Mouse (Mus musculus): ENCODE data around the gene Golga4. TPM values are rescaled to one million over a fixed set of nuclear protein-coding genes. Genes with fewer than 3 reads are reported as not detected.

The Golga4 gene
- polyA plus RNA-seq, 1 experiment: 18.5 TPM

DNA sequence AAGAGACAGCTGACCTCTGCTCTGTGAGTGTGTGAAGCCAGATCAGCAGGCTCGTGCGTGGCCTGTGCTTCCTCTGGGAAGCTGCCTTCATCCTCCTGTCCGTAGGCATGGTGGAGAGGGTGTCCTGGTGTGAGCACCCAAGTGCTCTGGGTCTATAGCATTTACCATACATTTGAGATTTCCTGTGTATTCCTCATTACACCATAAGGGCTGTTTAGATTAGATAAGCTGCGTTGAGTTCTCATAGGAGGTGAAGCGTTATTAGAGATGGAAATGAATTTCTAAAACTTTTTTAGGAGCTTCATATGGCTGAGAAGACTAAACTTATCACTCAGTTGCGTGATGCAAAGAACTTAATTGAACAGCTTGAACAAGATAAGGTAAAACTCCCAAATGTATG, 30.9 kb downstream of the Golga4 start:
- Histone ChIP-seq H3K4me2 (ENCODE audit: low read depth) (no peak overlapping the region), H3K4me3 (no peak overlapping the region), H3K27me3 (ENCODE audit: control insufficient read depth, insufficient read depth, insufficient read length) (no peaks in the 10 kb centered on the region), H3K36me3 (ENCODE audit: control insufficient read depth, insufficient read depth) (peaks cover 38% of the 10 kb centered on the region), H3K79me2 (ENCODE audit: control insufficient read depth, insufficient read depth) (no peaks in the 10 kb centered on the region), H3ac (ENCODE audit: control insufficient read depth, insufficient read length) (no peak overlapping the region)
- TF ChIP-seq POLR2A (IDR thresholded peaks at IDR 0.05; ENCODE audit: insufficient read length, low read depth) (no peak), TCF3 (IDR thresholded peaks at IDR 0.05; ENCODE audit: insufficient read length, low read depth) (no peak), REST (IDR thresholded peaks at IDR 0.05; ENCODE audit: insufficient read depth, insufficient read length) (no peak), SRF (IDR thresholded peaks at IDR 0.05; ENCODE audit: control insufficient read depth, insufficient read length, low read depth) (no peak), USF1 (IDR thresholded peaks at IDR 0.05; ENCODE audit: low read depth) (no peak), MYOD1 (IDR thresholded peaks at IDR 0.05; ENCODE audit: control insufficient read depth in 1 of 3, insufficient read length in 2 of 3, low read depth in 2 of 3) (no peak), POLR2AphosphoS2 (IDR thresholded peaks at IDR 0.05; ENCODE audit: insufficient read length, low read depth) (no peak), CEBPB (IDR thresholded peaks at IDR 0.05; ENCODE audit: insufficient read depth, poor library complexity, severe bottlenecking) (no peak), MYOG (IDR thresholded peaks at IDR 0.05; ENCODE audit: control insufficient read depth in 1 of 3, insufficient read depth in 1 of 3, insufficient read length in 2 of 3, low read depth in 2 of 3) (no peak), MAX (IDR thresholded peaks at IDR 0.05; ENCODE audit: low read depth) (no peak), E2F4 (IDR thresholded peaks at IDR 0.05; ENCODE audit: insufficient read depth) (no peak), TCF12 (IDR thresholded peaks at IDR 0.05; ENCODE audit: insufficient read depth, poor library complexity, severe bottlenecking) (no peak)

DNA sequence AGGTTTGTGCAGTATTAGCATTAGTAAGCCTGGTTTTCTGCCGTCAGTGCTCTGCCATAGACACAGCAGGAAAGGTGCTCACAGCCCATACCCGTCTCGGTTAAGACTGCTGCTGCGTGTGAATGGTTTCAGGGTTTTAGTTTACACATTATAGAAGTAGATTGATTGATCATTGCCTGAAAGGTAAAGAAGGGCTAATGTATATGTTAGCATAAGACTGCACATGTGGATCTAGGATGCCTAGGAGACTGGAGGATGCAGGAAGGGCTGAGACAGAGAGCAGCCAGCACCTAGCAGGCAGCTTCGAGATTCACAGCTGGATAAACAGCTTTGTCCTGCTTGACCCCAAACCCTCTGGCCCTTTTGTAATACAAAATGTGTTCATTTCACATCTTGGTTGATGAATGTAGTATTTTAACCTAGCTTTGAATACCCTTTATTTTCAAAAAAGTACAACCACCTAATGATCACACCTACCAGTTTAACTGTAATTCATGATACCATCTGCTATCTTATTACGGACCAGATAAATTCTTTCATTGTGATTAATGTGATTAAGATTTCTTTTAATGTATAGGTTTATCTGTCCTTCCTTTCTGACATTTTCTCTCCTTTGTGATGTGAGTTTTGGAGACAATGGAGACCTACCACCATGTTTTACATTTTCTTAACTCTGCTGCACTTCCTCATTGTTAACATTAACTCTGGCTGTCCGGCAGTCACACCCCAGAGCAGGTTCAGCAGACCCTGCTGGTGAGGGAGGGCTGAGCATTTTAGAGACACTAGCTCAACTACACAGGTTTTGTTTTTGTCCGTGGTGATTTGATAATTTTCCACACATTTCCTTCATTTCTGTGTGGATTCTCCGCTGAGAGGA, 31.6 kb downstream of the Golga4 start:
- Histone ChIP-seq H3ac (ENCODE audit: control insufficient read depth, insufficient read length) (no peak overlapping the region), H3K79me2 (ENCODE audit: control insufficient read depth, insufficient read depth) (no peaks in the 10 kb centered on the region), H3K4me2 (ENCODE audit: low read depth) (no peak overlapping the region), H3K36me3 (ENCODE audit: control insufficient read depth, insufficient read depth) (peaks cover 38% of the 10 kb centered on the region), H3K27me3 (ENCODE audit: control insufficient read depth, insufficient read depth, insufficient read length) (no peaks in the 10 kb centered on the region), H3K4me3 (no peak overlapping the region)
- TF ChIP-seq TCF12 (IDR thresholded peaks at IDR 0.05; ENCODE audit: insufficient read depth, poor library complexity, severe bottlenecking) (no peak), POLR2AphosphoS2 (IDR thresholded peaks at IDR 0.05; ENCODE audit: insufficient read length, low read depth) (no peak), POLR2A (IDR thresholded peaks at IDR 0.05; ENCODE audit: insufficient read length, low read depth) (no peak), TCF3 (IDR thresholded peaks at IDR 0.05; ENCODE audit: insufficient read length, low read depth) (no peak), MYOD1 (IDR thresholded peaks at IDR 0.05; ENCODE audit: control insufficient read depth in 1 of 3, insufficient read length in 2 of 3, low read depth in 2 of 3) (no peak), USF1 (IDR thresholded peaks at IDR 0.05; ENCODE audit: low read depth) (no peak), SRF (IDR thresholded peaks at IDR 0.05; ENCODE audit: control insufficient read depth, insufficient read length, low read depth) (no peak), E2F4 (IDR thresholded peaks at IDR 0.05; ENCODE audit: insufficient read depth) (no peak)

DNA sequence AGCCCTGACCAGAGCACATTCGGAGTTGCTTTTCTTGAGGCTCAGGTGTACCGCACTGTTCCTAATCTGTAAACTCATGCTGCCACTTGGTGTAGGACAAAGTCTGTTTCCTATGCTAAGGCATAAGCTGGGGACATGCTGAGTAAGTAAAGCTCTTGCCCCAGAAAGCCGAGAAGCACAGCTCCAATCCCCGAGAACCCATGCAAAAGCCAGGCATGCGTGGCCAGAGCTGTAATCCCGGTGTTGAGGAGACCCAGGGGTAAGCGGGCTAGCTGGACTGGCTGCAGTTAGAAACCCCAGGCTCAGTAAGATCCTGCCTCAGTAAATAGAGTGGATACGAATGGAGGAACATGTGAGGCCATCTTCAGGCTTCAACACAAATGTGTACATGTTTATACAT, 35.8 kb downstream of the Golga4 start:
- TF ChIP-seq CEBPB (IDR thresholded peaks at IDR 0.05; ENCODE audit: insufficient read depth, poor library complexity, severe bottlenecking) (no peak), USF1 (IDR thresholded peaks at IDR 0.05; ENCODE audit: low read depth) (no peak), MYOD1 (IDR thresholded peaks at IDR 0.05; ENCODE audit: control insufficient read depth in 1 of 3, insufficient read length in 2 of 3, low read depth in 2 of 3) (no peak), REST (IDR thresholded peaks at IDR 0.05; ENCODE audit: insufficient read depth, insufficient read length) (no peak), TCF3 (IDR thresholded peaks at IDR 0.05; ENCODE audit: insufficient read length, low read depth) (no peak), E2F4 (IDR thresholded peaks at IDR 0.05; ENCODE audit: insufficient read depth) (no peak), POLR2A (IDR thresholded peaks at IDR 0.05; ENCODE audit: insufficient read length, low read depth) (no peak), MAX (IDR thresholded peaks at IDR 0.05; ENCODE audit: low read depth) (no peak), MYOG (IDR thresholded peaks at IDR 0.05; ENCODE audit: control insufficient read depth in 1 of 3, insufficient read depth in 1 of 3, insufficient read length in 2 of 3, low read depth in 2 of 3) (no peak), POLR2AphosphoS2 (IDR thresholded peaks at IDR 0.05; ENCODE audit: insufficient read length, low read depth) (no peak), SRF (IDR thresholded peaks at IDR 0.05; ENCODE audit: control insufficient read depth, insufficient read length, low read depth) (no peak), TCF12 (IDR thresholded peaks at IDR 0.05; ENCODE audit: insufficient read depth, poor library complexity, severe bottlenecking) (no peak)
- H3K36me3 ChIP-seq (ENCODE audit: control insufficient read depth, insufficient read depth): peaks cover 41% of the 10 kb centered on the region
- H3ac ChIP-seq (ENCODE audit: control insufficient read depth, insufficient read length): no peak overlapping the region

DNA sequence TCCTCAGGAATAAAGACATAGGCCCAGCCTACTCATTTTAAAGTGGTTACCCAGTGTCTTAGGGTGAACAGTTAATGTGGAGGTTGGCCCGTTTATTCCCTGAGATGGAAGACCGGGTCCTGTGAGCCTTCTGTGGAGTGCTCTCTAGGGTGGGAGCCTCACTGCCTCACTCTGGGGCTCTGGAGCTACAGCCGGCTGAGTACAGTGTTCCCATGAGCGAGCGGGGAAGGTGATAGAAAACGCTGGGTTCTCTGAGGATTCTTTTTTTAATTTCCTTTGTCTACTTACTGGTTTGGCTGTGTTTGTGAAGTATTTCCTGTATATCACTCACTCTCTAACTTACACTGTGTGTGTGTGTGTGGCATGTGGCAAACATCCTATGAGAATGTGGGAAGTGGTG, 39.1 kb downstream of the Golga4 start:
- Histone ChIP-seq H3K36me3 (ENCODE audit: control insufficient read depth, insufficient read depth) (peaks cover 35% of the 10 kb centered on the region), H3K4me3 (no peak overlapping the region), H3ac (ENCODE audit: control insufficient read depth, insufficient read length) (no peak overlapping the region), H3K27me3 (ENCODE audit: control insufficient read depth, insufficient read depth, insufficient read length) (no peaks in the 10 kb centered on the region), H3K4me2 (ENCODE audit: low read depth) (no peak overlapping the region), H3K79me2 (ENCODE audit: control insufficient read depth, insufficient read depth) (no peaks in the 10 kb centered on the region)
- TF ChIP-seq TCF3 (IDR thresholded peaks at IDR 0.05; ENCODE audit: insufficient read length, low read depth) (no peak), SRF (IDR thresholded peaks at IDR 0.05; ENCODE audit: control insufficient read depth, insufficient read length, low read depth) (no peak), CEBPB (IDR thresholded peaks at IDR 0.05; ENCODE audit: insufficient read depth, poor library complexity, severe bottlenecking) (no peak), POLR2AphosphoS2 (IDR thresholded peaks at IDR 0.05; ENCODE audit: insufficient read length, low read depth) (no peak), POLR2A (IDR thresholded peaks at IDR 0.05; ENCODE audit: insufficient read length, low read depth) (no peak), E2F4 (IDR thresholded peaks at IDR 0.05; ENCODE audit: insufficient read depth) (no peak), MYOG (IDR thresholded peaks at IDR 0.05; ENCODE audit: control insufficient read depth in 1 of 3, insufficient read depth in 1 of 3, insufficient read length in 2 of 3, low read depth in 2 of 3) (no peak), REST (IDR thresholded peaks at IDR 0.05; ENCODE audit: insufficient read depth, insufficient read length) (no peak), MAX (IDR thresholded peaks at IDR 0.05; ENCODE audit: low read depth) (no peak), MYOD1 (IDR thresholded peaks at IDR 0.05; ENCODE audit: control insufficient read depth in 1 of 3, insufficient read length in 2 of 3, low read depth in 2 of 3) (no peak), USF1 (IDR thresholded peaks at IDR 0.05; ENCODE audit: low read depth) (no peak), TCF12 (IDR thresholded peaks at IDR 0.05; ENCODE audit: insufficient read depth, poor library complexity, severe bottlenecking) (no peak)

More for the DNA sequence above, 35.8 kb downstream of the Golga4 start:
- Histone ChIP-seq H3K4me2 (ENCODE audit: low read depth) (no peak overlapping the region), H3K4me3 (no peak overlapping the region), H3K79me2 (ENCODE audit: control insufficient read depth, insufficient read depth) (no peaks in the 10 kb centered on the region), H3K27me3 (ENCODE audit: control insufficient read depth, insufficient read depth, insufficient read length) (no peaks in the 10 kb centered on the region)
